Mouse (Mus musculus) liver, embryonic 14.5 days (tissue): ENCODE measurements around the gene Ankrd7.
A peak's percentile ranks its signal among the peaks of the same experiment; 100 is the strongest.

Experiments
- CTCF ChIP-seq: IDR thresholded peaks from 2 replicates; pipeline ENCODE4 v1.5.1; 2016; ENCODE audit warnings: antibody characterized with exemption, low read depth, control low read depth
- EP300 ChIP-seq: IDR thresholded peaks from 2 replicates; pipeline ENCODE4 v1.6.1; 2016; ENCODE audit warnings: antibody characterized with exemption, low read depth

GRCm38 (mm10) chr6:18819343-18819742, 46.8 kb upstream of the Ankrd7 start:
- peak; percentile 51; the same call in 1 of the 2 replicates for TF ChIP-seq CTCF
- TF ChIP-seq EP300: no peak
